Mouse (Mus musculus) large intestine, adult 2 months (tissue): ENCODE measurements around the gene Ripk3. TPM values are rescaled to one million over a fixed set of nuclear protein-coding genes. Genes with fewer than 3 reads are reported as not detected.

Source experiments
- DNase-seq: peaks from one replicate; pipeline ENCODE4 v3.0.0-alpha.2; 2012; ENCODE audit warnings: low read depth, low spot score
- WGBS: fragments of 180-500 bp; shearing (Covaris S2); methylation state at CpG from one replicate; pipeline ENCODE4 v1.1.7; 2018; 5-methylcytosine and 5-hydroxymethylcytosine counted together
- polyA plus RNA-seq: library from polyadenylated mRNA; depleted of rRNA; stranded (reverse); fragments of >200 nt; gene quantifications from 2 replicates; pipeline ENCODE4 v1.2.3, GENCODE M21; 2012

Ripk3 gene
- polyA plus RNA-seq, 1 experiment: 86.5 TPM

DNA sequence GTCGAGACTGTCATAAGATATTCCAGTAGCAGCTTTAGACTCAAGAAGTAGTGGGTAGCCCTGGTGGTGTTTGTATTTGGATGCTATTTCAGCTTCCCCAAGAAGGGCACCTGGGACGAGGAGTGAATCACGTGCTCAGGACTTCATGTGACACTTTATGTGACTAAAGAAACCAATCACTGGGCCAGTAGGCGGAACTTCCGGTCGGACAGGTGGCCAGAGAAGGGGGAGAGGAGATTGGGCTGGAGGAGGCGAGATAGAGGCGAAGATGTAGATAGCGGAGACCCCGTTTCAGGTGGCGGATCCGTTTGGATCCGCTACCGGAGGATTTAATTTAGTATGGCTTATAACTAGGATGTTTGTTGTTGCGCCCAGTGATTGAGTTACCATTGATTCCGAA is 26.2 kb upstream of the Ripk3 start:
- peak; percentile 60 for DNase-seq
- 16% methylated on average over 16 of the region's 16 CpGs for WGBS

DNA sequence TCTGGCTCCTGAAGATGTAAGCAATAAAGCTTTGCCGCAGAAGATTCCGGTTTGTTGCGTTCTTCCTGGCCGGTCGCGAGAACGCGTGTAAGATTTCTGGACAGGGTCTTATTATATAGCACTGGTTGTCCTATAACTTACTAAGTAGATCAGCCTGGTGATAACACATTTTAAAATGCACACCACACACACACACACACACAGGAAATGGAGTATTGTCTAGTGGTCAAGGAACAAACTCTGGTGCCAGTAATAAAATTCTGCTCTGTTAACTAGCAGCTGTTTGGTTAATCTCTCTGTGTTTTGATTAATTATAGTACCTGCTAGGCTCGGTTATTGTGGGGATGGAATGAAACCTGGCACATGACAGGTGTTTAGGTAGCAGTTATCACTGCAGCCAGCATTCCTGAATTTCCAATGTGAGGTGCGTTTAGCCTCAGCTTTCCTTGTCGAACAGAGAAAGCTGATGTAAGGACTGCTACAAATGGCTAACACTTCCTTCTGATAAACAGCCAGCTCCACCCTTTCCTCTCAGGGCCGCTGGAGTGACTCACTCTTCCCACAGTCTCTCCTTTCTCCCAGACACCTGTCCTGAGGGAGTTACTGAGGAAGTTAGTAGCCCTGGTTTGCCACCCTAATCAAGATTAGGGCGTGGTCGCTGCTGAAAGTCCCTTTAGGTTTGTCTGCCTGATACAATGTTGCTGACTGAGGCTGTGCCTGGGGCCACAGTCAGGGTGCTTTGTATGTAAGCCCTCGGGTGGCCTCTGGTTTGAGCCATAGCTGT is 6.9 kb upstream of the Ripk3 start:
- WGBS: 37% methylated on average over 15 of the region's 15 CpGs
- DNase-seq: peak; percentile 72

DNA sequence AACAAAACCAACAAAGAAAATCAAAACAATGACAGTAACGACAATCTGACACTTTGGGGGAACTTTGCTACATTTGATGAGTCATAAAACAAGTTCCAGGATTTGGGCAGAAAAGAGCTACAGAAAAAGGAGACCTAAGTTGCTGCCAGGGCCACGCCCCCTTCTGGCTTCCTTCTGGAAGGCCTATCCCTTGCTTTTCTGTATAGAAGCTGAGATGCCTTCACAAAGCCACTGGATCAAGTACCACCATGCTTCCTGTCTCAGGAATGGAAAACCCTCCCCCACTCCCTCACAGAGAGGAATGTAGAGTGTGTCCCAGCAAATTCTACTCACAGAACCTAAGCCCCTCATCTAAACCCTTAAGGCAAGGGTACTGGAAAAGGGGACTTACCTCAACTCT is 5.3 kb upstream of the Ripk3 start:
- DNase-seq: no peak
- WGBS: 52% methylated on average over 2 of the region's 2 CpGs

DNA sequence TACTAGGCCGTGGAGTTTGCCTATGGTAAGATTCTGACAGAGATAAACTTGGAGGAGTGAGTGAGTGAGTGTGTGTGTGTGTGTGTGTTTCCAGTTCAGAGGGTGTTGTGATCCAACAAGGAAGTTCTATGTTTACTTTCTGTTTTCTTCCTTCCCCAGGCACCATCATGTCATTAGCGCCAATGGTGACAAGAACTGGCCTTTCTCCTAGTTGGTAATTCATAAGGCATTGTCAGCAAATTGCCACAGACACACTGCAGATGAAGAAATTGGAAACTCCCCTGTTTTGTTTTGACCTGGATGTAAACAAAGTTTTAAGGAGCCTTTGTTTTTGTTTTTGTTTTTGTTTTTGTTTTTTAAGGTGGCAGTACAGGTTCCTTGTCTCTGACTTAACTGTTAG is 4.8 kb upstream of the Ripk3 start:
- 26% methylated on average over 2 of the region's 2 CpGs for WGBS
- no peak for DNase-seq

DNA sequence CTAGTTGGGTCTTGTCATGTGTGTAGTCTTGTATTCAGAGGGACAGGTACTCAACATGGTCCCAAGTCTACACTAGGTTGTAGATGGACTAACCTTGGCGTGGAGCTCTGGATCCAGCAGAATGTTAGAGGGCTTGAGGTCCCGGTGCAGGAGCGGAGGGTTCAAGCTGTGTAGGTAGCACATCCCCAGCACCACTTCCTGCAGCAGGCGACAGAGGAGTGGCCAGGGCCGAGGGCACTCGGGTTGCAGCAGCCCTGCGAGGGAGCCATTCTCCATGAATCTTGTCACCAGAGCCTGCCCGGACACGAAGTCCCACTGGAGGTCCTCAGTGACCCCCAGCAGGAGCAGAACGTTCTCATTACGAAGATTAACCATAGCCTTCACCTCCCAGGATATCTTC is 934 bp downstream of the Ripk3 start:
- 64% methylated on average over 11 of the region's 11 CpGs for WGBS
- DNase-seq: no peak

DNA sequence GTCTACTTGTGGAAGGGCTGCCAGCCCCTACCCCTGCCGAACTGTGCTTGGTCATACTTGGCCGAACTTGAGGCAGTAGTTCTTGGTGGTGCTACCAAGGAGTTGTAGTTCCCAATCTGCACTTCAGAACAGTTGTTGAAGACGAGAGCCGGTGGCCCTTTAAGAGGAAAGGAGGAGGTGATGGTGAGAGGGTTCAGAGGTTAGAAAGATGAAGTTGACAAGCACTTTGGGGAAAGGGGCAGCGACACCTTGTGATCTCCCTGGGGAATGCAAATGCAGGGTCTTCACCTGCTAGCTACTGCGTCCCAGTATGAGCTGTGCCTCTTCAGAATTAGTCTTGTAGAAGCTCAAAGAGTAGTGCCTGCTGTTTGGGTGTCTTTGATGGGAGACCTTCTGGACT is 3.5 kb downstream of the Ripk3 start:
- no peak for DNase-seq
- WGBS: 66% methylated on average over 6 of the region's 6 CpGs

DNA sequence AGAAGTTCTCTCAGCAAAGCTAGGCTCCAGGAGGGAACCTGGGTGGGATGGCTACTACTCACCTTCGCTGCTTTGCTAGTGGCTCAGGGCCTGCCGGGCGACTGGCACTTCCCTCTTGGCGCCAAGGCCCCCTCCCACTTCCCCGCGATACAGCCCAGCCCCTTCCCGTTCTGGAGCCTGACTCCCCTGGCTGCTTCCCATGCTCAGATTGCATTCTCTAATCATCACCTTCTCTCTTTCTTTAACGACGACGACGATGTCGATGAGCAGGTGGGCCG is 4.8 kb downstream of the Ripk3 start, which contains the start of gene Adcy4:
Gene Adcy4 (minus strand): TSS at position 138 of the 278 bp plus-strand sequence.
- WGBS: 55% methylated on average over 13 of the region's 13 CpGs
- no peak for DNase-seq

DNA sequence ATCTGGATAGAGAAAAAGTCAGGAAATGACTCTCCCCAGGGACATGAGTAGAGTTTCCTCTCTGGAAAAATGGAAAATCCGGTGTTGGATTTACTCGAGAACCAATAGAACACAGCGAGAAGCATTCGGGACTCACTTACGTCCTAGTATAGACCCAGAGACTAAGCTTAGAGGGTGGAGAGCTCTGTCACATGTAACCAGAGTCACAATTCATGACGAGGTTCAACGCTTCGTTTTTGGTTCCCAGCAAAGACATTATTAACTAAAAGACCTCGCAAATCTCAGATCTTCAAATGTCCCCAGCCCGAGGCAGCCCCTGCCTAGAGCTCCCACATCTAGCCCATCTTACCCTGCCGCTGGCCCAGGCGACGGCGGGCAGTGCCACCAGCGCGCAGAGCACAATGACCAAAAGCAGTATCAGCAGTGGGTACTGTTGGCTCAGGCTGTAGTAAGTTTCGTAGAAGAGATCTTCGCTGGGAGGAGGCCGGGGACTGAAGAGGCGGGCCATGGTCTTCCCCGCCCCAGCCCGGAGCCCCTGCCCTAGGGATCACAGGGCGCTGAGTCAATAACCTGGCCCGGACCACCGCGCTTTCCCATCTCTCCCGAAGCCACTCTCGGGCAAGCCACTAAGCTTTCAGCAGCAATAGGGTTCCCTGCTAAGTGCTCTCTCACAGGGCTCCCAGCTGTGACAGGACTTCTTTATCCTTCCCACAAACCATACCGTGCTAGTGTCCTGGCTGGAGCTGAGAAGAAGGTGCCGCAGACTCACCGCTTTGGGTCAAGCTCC is 5.3 kb downstream of the Ripk3 start:
- DNase-seq: no peak
- 34% methylated on average over 31 of the region's 31 CpGs for WGBS

DNA sequence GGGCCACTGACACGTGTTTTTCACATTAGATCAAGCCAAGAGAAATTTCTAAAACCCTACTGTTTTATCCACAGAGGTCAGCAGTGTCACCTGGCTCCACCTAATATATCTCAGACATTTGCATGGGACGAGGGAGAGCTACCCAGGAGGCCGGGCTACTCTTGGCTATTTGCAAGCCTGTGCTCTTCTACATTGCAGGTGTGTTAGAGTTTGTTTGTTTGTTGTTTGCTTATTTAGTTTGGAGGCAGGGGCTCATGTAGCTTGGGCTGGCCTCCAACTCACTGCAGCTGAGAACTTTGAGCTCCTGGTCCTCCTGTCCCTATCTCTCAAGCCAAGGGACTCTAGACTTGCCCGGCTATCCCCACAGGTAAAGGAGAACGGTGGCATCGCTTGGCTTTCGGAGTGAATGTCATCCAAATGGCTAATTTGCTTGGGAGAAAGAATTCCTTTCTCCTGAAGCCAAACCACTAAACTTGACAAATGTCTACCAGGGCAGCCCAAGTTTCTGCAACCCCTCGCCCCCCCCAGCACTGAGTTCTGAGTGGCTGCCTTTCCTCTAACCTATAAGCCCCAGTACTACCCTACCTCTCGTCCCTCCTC is 6.2 kb downstream of the Ripk3 start:
- no peak for DNase-seq
- WGBS: 64% methylated on average over 9 of the region's 9 CpGs

DNA sequence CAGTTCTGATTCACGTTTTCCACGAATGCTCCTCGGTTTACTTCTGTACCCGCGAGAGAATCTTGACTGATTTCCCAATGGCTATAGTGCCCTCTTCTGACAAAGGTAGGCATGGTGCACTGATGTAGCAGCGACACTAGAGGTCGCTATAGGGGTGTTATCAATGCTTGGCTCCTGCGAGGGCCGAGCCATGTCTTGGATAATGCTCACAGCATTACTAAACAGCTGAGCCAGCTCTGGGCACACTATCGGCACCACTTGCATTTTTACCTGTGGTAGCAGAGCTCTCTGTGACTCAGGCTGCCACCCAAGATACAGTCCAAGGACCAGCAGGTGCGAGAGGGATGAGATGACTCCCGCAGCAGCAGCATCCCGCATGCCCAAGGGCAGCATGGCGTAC is 7.4 kb downstream of the Ripk3 start:
- WGBS: 19% methylated on average over 14 of the region's 14 CpGs
- no peak for DNase-seq

DNA sequence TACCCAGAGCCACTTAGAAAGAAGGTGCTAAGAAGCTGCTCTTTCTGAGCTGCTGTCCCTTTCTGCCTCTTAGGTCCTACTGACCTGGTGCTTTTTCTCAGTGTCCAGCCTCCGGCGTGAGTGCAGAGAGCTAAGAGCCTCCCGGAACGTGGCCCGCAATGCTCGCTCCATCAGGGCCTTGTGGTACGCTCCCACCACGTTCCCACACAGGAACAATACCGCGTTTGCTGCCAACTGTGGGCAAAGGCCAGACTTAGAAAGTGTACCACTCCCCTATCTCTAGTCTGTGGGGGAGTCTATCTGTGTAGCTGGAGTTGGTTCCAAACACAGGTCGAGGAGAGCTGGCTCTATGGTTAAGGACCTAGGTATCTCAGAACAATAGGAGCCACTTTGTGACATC is 7.9 kb downstream of the Ripk3 start:
- 84% methylated on average over 11 of the region's 11 CpGs for WGBS
- DNase-seq: no peak

DNA sequence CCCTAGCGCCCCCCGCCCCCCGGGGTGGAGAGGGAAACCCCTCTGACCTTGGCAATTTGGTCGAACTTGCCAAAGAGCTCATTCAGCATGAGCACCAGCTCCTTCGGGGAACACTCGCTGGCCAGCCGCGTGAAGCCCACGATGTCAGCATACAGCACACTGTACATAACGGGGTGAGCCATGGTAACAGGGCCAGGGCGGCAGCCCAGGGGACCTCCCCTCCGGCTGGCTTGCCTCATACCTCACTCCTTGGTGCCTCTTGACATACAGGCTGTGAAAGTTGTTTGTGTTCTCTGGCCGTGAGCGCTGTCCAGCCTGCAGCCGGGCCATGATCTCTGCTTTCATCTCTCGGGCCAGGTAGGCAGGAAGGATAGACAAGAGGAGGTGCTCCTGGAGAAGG is 9.0 kb downstream of the Ripk3 start:
- DNase-seq: no peak

DNA sequence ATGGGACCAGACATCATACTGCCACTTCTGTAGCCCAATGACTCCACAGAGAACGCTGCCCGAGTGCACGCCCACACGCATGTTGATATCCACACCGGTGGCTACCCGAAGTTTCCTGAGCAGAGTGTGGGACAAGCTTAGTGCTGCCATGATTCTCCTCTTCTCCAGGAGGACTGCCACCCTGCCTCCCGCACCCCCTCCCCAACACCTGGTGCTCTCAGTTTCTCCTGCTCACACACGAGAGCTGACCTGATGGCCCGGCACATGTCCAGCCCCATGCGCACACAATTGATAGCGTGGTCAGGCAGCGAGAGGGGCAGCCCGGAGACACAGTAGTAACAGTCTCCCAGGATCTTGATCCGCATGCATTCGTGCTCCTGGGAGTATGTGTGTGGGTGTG is 10.0 kb downstream of the Ripk3 start:
- 90% methylated on average over 15 of the region's 15 CpGs for WGBS

More for the DNA sequence above, 9.0 kb downstream of the Ripk3 start:
- WGBS: 75% methylated on average over 16 of the region's 16 CpGs

DNA sequence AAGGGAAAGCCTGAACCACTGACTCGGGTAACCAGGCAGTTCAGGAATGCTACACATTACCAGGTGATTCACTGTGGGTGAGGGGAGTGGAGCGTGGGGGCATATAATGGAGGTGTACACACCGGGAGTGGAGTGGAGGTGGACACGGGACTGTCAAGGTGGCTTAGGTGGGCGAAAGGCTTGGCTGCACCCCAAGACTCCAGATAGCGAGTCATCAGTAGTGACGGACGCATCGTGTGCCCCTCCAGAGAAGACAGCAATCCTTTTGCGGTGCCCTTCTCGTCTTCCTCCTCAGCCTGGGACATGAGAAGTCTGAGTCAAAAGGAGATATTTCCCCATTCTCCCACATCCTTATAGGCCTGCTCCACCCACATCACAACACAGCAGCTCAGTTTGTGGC is 10.9 kb downstream of the Ripk3 start:
- no peak for DNase-seq
- 88% methylated on average over 11 of the region's 11 CpGs for WGBS

More for the DNA sequence above, 10.0 kb downstream of the Ripk3 start:
- no peak for DNase-seq

DNA sequence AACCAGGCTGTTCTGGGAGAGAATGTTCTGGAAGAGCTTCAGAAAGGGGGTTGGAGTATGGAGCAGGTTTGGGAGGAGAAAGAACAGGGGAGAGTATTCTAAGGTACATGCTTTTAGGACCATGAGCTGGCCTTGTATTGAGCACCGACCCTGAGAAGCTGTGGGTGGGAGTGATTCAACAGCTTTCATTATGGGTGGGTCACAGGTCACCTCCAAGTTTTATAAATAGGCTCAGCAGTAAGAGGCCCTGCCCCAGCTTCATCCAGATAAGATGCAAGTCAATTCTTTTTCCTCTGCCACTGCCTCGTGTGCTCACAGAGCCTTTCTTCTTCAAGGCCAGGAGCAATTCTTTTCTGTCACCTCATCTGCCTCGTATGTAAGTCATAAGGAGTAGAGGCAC is 11.5 kb downstream of the Ripk3 start:
- 28% methylated on average over 3 of the region's 3 CpGs for WGBS
- no peak for DNase-seq

DNA sequence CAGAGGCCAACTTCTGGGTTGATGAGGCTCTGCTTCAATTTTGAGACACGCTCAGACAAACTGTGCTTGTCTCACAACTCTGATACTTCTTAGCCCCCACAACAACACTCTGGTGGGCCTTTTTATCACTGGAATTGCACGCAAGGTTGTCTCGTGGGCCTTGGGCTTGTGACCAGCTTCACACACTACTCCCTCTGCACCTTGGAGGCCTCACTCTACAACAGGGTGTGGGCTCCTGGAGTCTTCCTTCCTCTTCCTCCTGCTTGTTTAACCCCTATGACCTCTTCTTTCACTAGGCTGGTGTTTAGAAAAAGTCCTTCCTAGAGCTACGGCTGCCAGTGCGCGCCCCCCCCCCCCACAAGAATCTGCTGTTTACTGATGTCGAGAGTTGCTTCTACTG is 12.0 kb downstream of the Ripk3 start:
- 51% methylated on average over 7 of the region's 7 CpGs for WGBS
- no peak for DNase-seq

DNA sequence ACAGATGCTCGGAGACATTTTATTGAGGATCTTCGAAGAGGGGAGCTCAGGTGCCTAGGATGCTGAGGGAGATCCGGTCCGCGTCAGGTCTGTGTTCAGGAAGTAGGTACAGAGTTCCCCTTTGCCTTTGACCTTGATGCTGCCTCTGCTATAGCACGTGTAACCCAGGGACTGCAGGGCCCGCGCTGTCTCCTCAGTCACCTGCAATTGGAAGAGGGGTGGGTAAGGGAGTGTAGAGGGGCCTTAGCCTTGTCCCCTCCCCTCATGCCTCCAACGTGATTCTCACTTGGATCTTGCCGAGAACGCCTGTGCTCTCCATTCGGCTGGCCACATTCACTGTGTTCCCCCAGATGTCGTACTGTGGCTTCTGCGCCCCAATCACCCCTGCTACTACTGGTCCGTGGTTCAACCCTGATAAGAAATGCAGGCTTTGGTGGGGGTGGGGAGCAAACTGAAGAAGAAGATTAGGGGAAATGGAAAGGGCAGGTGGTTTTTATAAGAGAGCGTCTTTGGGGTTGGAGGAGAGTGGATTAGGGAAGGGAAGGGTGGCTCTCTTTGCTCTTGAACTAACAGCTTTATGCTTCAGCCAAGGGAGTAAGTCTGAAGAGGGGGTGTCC is 19.5 kb downstream of the Ripk3 start:
- DNase-seq: no peak
- 84% methylated on average over 16 of the region's 16 CpGs for WGBS

DNA sequence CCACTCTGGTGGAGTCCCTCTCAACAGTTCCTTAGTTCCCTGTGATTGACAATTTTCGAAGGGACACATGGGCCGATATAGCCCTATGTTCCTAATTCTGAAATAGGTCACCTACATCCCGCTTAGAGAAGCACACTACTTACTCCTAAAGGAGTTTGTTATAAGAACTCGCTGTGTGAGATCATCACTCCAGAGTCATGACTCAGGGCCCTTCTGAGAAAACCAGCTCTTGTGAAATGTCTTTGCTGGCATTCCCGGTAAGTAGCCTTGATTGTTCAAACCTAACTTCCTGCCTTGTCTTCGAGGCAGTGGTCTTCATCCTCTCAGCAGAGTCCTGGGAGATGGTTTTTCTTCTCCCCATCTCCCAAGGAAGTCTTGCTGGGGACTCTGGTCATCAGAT is 20.1 kb downstream of the Ripk3 start:
- 84% methylated on average over 6 of the region's 6 CpGs for WGBS

DNA sequence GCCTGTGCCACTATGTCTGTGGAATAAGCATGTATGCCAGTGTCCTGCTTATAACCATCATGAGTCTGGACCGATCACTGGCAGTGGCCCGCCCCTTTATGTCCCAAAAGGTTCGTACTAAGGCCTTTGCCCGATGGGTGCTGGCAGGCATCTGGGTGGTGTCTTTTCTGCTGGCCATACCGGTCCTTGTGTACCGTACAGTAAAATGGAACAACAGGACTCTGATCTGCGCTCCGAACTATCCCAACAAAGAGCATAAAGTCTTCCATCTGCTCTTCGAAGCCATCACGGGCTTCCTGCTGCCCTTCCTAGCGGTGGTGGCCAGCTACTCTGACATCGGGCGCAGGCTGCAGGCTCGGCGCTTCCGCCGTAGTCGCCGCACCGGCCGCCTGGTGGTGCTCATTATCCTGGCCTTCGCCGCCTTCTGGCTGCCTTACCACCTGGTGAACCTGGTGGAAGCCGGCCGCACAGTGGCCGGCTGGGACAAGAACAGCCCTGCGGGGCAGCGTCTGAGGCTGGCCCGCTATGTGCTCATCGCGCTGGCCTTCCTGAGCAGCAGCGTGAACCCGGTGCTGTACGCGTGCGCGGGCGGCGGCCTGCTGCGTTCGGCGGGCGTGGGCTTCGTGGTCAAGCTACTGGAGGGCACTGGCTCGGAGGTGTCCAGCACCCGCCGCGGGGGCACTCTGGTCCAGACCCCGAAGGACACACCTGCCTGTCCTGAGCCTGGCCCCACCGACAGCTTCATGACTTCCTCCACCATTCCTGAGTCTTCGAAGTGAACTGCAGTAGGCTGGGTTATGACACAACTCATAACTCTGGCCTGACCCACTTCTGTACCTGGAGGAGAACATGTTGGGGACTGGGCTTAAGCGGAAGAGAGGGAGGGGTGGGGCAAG is 20.9 kb downstream of the Ripk3 start:
- 6% methylated on average over 52 of the region's 52 CpGs for WGBS
- DNase-seq: no peak

More for the DNA sequence above, 20.1 kb downstream of the Ripk3 start:
- no peak for DNase-seq
